Mouse (Mus musculus) CH12F3 (cell line): ENCODE results near the gene Olfr429.
"Not testable (repeated sequence)": the region's sequence is repeated elsewhere in the genome, so short reads cannot be mapped to it uniquely, and the experiment has no call there.

ENCODE experiments used
- in situ Hi-C: fragments of 300-500 bp; cut with MboI; formaldehyde crosslinking; loops from 2 replicates; pipeline ENCODE4 v1.14.3; 2020; ENCODE audit warnings: low sequenced_read_pairs

Olfr429 gene

GRCm38 (mm10) chr1:174084031-174084430 is at the start of gene Olfr429:
TSS of gene Olfr429 (plus strand) at chr1:174084331.
- in situ Hi-C loops: loop anchor here (25.0 kb wide), 2 partner anchors 222 to 622 kb away; no protein-coding TSS in a partner anchor

GRCm38 (mm10) chr1:174035841-174036240 is 48.3 kb upstream of the Olfr429 start:
- in situ Hi-C loops: no loop called here

GRCm38 (mm10) chr1:174038480-174038879 is 45.7 kb upstream of the Olfr429 start:
- in situ Hi-C loops: no loop called here

DNA sequence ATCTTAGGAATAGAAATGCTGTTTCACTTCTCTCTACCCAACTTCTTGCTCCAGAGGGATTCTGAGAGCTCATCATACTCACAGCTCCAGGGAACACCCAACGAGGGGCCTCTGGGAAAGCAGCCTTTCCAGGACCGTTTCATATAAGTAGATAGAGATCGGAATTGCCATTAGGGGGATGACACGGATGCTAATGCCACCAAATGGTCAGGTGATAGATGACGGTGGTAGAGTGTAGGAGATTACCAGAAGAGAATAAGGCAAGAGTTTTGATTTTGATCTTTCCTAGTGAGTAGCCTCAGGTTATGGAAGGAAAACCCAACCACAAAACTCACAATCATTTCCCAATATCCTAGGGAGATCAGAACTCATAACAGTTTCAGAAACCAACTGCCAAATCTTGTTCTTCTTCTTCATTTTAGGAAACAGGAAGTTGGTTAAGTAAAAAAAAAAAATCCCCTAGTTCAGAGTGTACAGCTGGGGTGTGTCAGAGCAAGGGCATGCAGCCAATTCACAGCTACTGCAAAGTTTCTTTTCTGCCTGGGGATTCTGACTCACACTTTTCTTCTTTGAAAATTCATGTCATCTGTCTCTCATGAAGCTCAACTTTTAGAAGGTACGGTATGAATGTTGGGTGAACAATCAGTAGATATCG is 43.5 kb upstream of the Olfr429 start, which contains the start of gene Olfr433:
Gene Olfr433 (plus strand): TSS at position 183 of the 655 bp plus-strand sequence.
- in situ Hi-C loops: no loop called here

GRCm38 (mm10) chr1:174042091-174042884 is 41.8 kb upstream of the Olfr429 start:
- in situ Hi-C loops: not testable (repeated sequence)

- in situ Hi-C loops: no loop called here
These were observed 39.7 kb upstream of the Olfr429 start for GRCm38 (mm10) chr1:174044431-174044830.

- in situ Hi-C loops: not testable (repeated sequence)
These were observed 35.9 kb upstream of the Olfr429 start for GRCm38 (mm10) chr1:174048227-174048626.

DNA sequence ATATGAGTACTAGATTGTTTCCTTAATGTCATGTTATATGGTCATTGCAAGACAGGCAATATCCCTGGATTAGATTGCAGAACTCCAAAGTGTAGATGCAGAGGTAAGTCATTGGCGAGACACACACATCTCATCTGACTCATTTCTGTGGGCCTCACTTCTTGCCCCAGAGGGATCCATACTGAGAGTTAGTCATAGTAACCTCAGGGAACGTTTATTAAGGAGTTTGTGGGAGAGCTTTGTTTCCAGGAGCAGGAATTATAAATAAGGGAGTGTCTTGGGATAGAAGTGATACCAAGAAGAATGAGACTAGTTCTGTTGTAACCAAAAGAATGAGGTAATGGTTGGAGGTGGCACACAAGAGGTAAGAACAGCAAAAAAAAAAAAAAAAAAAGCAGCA is 35.2 kb upstream of the Olfr429 start, which contains the start of gene Olfr432:
Gene Olfr432 (plus strand): TSS at position 313 of the 400 bp plus-strand sequence.
- in situ Hi-C loops: no loop called here

- in situ Hi-C loops: not testable (repeated sequence)
These were observed 34.8 kb upstream of the Olfr429 start for GRCm38 (mm10) chr1:174049357-174049756.

- in situ Hi-C loops: no loop called here
These were observed 33.6 kb upstream of the Olfr429 start for GRCm38 (mm10) chr1:174050532-174050931.

- in situ Hi-C loops: no loop called here
These were observed 32.6 kb upstream of the Olfr429 start for GRCm38 (mm10) chr1:174051515-174051914.

DNA sequence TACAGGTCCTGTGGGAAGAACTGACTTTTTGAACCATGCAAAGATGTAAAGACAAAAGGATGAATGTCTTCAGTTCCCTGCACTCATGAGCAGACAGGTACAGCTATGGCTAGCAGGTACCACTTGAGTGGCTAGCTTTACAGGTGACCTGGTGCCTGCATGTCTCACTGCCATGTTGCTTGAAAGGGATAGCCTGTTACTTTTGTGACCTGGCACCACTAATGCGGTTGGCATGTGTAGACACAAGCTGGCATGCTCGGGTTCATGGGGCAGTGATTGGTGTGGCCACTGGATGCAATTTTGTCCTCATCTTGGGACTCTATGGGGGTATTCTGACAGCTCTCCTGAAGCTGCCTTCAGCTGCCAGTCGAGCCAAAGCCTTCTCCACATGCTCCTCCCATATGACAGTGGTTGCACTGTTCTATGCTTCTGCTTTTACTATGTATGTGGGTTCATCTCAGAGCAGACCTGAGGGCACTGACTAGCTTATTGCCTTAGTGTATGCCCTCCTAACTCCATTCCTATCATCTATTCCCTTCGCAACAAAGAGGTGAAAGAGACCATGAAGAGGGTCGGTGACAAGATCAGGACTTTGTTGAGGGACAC is 32.1 kb upstream of the Olfr429 start:
- in situ Hi-C loops: no loop called here

GRCm38 (mm10) chr1:174052981-174053380 is 31.1 kb upstream of the Olfr429 start:
- in situ Hi-C loops: no loop called here

DNA sequence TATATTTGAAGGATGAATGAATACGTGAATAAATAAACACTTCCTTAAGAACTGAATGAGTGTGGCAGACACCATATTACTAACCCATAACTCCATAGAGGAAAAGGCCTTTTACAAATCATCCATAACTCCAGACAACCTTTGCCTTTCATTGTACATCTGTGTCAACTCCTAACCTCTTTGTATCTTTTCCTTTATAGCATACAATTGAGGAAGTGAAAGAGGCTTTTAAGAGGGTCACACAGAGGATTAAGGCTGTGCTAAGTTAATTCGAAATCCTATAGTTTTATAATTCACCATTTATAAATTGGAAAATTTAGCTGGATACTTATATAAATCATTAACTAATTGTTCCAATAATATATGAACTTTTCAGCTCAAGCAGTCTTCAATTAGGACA is 28.9 kb upstream of the Olfr429 start:
- in situ Hi-C loops: no loop called here

GRCm38 (mm10) chr1:174066305-174066704 is 17.8 kb upstream of the Olfr429 start, which contains the start of gene Olfr430:
TSS of gene Olfr430 (plus strand) at chr1:174066605.
- in situ Hi-C loops: no loop called here

DNA sequence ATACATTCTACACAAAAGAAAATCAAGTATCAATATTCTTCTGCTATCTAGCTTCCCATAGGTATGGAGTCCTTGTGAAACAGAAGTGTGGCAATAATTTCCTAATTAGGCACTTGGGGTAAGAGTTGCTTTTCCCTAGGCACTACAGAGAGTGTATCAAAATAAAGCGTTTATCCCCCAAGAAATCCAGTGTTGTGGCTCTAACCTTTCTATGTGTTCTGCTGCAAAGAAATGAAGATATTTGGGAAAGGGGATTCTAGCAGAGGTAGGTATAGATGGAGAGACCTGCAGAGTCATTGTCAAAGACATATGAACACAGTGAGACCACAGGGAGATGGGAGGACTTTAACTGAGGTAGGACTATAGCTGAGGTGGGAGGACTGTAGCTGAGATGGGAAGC is 12.5 kb downstream of the Olfr429 start, which contains the start of gene Olfr427:
Gene Olfr427 (plus strand): TSS at position 301 of the 400 bp plus-strand sequence.
- in situ Hi-C loops: loop anchor here (25.0 kb wide), 2 partner anchors 234 to 634 kb away; no protein-coding TSS in a partner anchor

DNA sequence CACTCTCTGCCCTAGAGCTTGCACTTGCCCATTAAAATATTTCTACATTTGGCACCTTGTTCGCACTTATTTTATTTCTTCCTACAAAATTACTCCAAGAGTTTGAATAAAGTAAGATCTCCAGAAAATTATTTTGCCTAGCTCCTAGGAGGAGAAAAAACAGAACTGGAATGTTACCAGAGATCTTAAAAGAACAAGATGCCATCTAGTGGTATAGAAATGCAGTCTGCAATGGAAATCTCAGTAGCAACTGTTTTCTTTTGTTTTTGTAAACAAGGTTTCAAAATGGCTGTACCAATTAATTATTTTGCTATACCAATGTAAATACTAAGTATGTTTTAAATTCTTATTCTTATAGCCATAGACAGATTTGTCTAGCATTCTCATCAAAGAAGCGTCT is 19.6 kb downstream of the Olfr429 start:
- in situ Hi-C loops: no loop called here

DNA sequence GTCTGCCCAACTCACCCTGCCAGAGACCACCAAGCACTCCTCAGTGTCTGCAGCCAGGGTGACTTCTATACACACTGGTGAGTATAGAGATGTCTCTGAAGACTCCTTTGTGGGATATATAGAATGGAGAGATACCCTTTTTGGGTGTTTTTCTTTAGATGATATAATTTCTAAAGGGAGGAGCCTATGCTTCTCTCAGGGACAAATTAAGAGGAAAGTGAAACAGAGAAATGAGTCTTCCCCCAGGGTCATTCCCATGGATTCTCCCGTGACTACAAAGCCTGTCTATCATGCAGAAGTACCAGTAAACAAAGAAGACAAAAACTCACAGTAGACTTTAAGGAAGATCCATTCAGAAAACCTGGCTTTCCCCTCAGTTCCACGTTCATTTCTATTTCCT is 36.9 kb downstream of the Olfr429 start, which contains the start of gene Olfr231:
Gene Olfr231 (minus strand): TSS at position 101 of the 400 bp plus-strand sequence.
- in situ Hi-C loops: no loop called here

GRCm38 (mm10) chr1:174131217-174131616 is 47.1 kb downstream of the Olfr429 start, which contains the start of gene Olfr424:
TSS of gene Olfr424 (plus strand) at chr1:174131517.
- in situ Hi-C loops: no loop called here

DNA sequence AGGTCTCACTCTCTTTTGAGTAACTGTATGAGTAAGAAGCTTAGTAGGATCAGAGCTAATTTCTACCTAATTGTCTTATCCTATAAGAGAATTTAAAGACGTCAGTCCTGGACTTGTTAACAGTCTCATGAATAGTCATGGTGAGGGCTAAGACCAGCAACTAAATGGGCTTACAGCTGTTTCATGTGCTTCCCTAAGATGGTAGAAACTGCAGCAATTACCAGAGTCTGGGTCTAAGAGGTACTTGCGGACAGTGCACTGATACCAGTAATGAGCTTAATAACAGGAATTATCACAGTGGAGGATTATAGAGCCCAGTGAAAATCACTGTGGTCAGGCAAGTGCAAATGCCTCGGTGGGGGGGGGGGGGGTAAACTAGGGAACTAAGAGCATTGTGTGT is 47.9 kb downstream of the Olfr429 start:
- in situ Hi-C loops: no loop called here
